Mouse (Mus musculus): ENCODE measurements around the gene Poldip2. TPM values are rescaled to one million over a fixed set of nuclear protein-coding genes. Genes with fewer than 3 reads are reported as not detected.
A peak's percentile ranks its signal among the peaks of the same experiment; 100 is the strongest.

Poldip2 gene
- polyA plus RNA-seq, 1 experiment from 2014 or later = 152 TPM

- no peak for DNase-seq (ENCODE audit: low spot score)
- WGBS = 44% methylated on average over 3 of the region's 3 CpGs
- Histone ChIP-seq H3K27ac (replicated peaks; ENCODE audit: low read depth, low read length) (no peak overlapping the region), H3K4me1 (ENCODE audit: control insufficient read depth, insufficient read depth, low read length) (peaks cover 10% of the 10 kb centered on the region), H3K9me3 (ENCODE audit: control insufficient read depth, low read length) (no peaks in the 10 kb centered on the region), H3K9ac (ENCODE audit: low read depth, low read length) (0 out of 2 replicates have a peak overlapping the region, but pooled peaks have one; percentile 8), H3K4me2 (ENCODE audit: low read depth, low read length) (no peak overlapping the region), H3K4me3 (ENCODE audit: low read depth, low read length) (no peak overlapping the region), H3K36me3 (ENCODE audit: control insufficient read depth, insufficient read depth, low read length) (no peaks in the 10 kb centered on the region), H3K27me3 (replicated peaks; ENCODE audit: control insufficient read depth, insufficient read depth, low read length) (no peaks in the 10 kb centered on the region)
- no peak for ATAC-seq (ENCODE audit: low read depth)
Measured at GRCm38 (mm10) chr11:78467932-78468331, 44.1 kb upstream of the Poldip2 start.

DNA sequence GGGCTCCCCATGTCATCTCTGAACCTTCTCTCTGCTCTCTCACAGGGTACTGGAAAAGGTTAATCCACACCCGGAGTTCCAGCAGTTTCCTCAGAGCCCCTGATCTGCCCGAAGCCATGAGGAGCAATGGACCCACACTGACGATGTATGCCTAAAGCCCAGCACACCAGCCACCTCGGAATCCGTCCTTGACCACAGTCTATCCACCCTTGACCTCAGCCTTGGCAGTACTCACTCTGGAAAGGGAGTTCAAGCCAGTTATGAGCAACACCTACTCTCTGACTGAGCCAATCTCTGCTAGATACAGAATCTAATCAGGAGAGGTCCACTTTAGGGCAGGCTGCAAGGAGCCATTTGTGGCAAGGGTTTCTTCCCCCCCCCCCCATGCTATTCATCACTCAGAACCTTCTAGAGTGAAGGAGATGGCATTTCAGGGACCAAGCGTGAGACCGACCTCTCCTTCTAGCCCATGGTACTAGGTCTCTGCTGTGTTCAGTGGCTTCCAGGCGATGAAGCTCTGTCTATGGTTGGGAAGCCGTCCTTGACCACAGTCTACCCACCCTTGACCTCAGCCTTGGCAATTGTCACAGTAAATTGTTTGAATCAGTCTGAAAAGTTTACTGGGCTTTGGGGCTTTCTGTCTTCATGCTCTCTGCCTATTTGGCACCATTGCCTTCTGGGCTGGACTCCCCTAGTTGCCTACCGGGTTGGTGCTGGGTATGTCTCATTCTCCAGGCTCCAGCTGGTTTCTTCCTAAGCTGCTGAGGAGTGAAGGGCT is 40.5 kb upstream of the Poldip2 start:
- 89% methylated on average over 10 of the region's 10 CpGs for WGBS
- H3K9me3 ChIP-seq (ENCODE audit: control insufficient read depth, low read length) = no peaks in the 10 kb centered on the region
- no peaks in the 10 kb centered on the region for H3K36me3 ChIP-seq (ENCODE audit: control insufficient read depth, insufficient read depth, low read length)
- no peak overlapping the region for H3K27ac ChIP-seq (replicated peaks; ENCODE audit: low read depth, low read length)
- ATAC-seq (ENCODE audit: low read depth) (no peak), DNase-seq (ENCODE audit: low spot score) (no peak)
- H3K27me3 ChIP-seq (replicated peaks; ENCODE audit: control insufficient read depth, insufficient read depth, low read length) = no peaks in the 10 kb centered on the region
- no peak overlapping the region for H3K4me3 ChIP-seq (ENCODE audit: low read depth, low read length)
- peaks cover 1% of the 10 kb centered on the region; the same call in 1 of the 2 replicates for H3K4me1 ChIP-seq (ENCODE audit: control insufficient read depth, insufficient read depth, low read length)
- H3K9ac ChIP-seq (ENCODE audit: low read depth, low read length) = no peak overlapping the region
- no peak overlapping the region for H3K4me2 ChIP-seq (ENCODE audit: low read depth, low read length)

DNA sequence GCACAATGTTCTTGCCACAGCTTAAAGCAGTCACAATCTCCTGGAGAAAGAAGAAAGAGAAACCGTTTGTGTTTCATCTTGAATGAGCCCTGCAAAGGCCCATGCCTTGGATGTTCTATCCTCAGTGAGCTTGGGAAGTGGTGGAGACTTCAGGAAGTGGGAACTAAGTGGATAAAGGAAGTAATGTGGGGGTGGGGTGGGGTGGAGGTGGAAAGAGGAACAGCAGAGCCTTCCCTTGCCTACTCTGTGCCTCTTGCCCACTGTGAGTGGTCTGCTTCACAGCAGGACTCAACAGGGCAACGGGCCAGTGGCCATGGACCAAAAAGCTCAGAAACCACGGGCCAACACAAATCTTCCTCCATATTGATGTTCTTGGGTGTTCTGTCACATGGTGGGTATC is 36.7 kb upstream of the Poldip2 start:
- no peaks in the 10 kb centered on the region for H3K27me3 ChIP-seq (replicated peaks; ENCODE audit: control insufficient read depth, insufficient read depth, low read length)
- H3K27ac ChIP-seq (replicated peaks; ENCODE audit: low read depth, low read length) = no peak overlapping the region
- H3K9ac ChIP-seq (ENCODE audit: low read depth, low read length) = no peak overlapping the region
- H3K4me3 ChIP-seq (ENCODE audit: low read depth, low read length) = no peak overlapping the region
- no peak overlapping the region for H3K4me2 ChIP-seq (ENCODE audit: low read depth, low read length)
- H3K9me3 ChIP-seq (ENCODE audit: control insufficient read depth, low read length) = no peaks in the 10 kb centered on the region
- no peak for ATAC-seq (ENCODE audit: low read depth)
- H3K4me1 ChIP-seq (ENCODE audit: control insufficient read depth, insufficient read depth, low read length) = no peaks in the 10 kb centered on the region
- DNase-seq (ENCODE audit: low spot score) = no peak
- H3K36me3 ChIP-seq (ENCODE audit: control insufficient read depth, insufficient read depth, low read length) = no peaks in the 10 kb centered on the region
- 78% methylated on average over 3 of the region's 3 CpGs for WGBS

DNA sequence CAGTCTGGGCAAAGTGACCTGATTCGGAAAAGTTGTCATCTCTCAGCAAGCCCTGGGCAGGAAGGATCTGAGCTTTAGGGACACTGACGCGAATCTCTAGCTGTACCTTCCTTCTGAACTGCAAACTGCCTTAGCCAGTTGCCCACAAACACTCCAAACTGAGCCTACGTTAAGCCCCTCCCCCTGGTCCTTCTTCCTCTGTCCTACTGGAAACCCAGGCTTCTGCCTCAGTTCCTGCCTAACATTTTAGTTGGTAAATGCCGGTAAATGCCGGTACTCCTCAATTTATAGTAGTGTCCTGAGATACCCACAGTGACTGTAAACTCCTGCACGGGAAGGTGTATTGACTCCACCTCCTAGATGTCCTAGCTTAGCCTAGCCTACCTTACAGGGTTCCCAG is 28.4 kb upstream of the Poldip2 start:
- no peak for ATAC-seq (ENCODE audit: low read depth)
- no peak for DNase-seq (ENCODE audit: low spot score)
- H3K4me3 ChIP-seq (ENCODE audit: low read depth, low read length) = no peak overlapping the region
- no peaks in the 10 kb centered on the region for H3K4me1 ChIP-seq (ENCODE audit: control insufficient read depth, insufficient read depth, low read length)
- H3K4me2 ChIP-seq (ENCODE audit: low read depth, low read length) = no peak overlapping the region
- 62% methylated on average over 7 of the region's 7 CpGs for WGBS
- H3K36me3 ChIP-seq (ENCODE audit: control insufficient read depth, insufficient read depth, low read length) = no peaks in the 10 kb centered on the region
- H3K27me3 ChIP-seq (replicated peaks; ENCODE audit: control insufficient read depth, insufficient read depth, low read length) = peaks cover 22% of the 10 kb centered on the region
- H3K9me3 ChIP-seq (ENCODE audit: control insufficient read depth, low read length) = no peaks in the 10 kb centered on the region
- H3K27ac ChIP-seq (replicated peaks; ENCODE audit: low read depth, low read length) = no peak overlapping the region
- no peak overlapping the region for H3K9ac ChIP-seq (ENCODE audit: low read depth, low read length)

DNA sequence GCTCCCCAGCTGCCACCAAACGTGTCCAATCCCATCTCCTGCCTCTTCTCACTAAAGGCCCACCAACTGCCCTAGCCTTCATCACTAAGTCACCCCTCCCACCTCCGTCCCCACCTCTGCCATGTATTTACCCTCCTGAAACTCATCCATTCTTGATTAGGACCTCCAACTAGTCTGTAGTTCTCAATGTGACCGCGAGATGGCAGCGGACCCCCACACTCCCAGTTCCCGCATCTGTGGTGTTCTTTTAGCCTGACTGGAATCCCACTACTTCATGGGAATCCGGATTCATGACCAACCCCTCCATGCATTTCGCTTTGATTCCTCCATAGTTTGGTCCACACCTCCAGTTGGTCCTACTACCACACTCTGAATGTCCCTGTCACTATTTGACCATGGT is 23.8 kb upstream of the Poldip2 start:
- ATAC-seq (ENCODE audit: low read depth) = no peak; the same call in 1 of the 2 replicates
- H3K27me3 ChIP-seq (replicated peaks; ENCODE audit: control insufficient read depth, insufficient read depth, low read length) = peaks cover 54% of the 10 kb centered on the region
- peak; percentile 40 for DNase-seq (ENCODE audit: low spot score)
- no peaks in the 10 kb centered on the region for H3K36me3 ChIP-seq (ENCODE audit: control insufficient read depth, insufficient read depth, low read length)
- no peak overlapping the region for H3K27ac ChIP-seq (replicated peaks; ENCODE audit: low read depth, low read length)
- H3K4me2 ChIP-seq (ENCODE audit: low read depth, low read length) = no peak overlapping the region
- H3K9ac ChIP-seq (ENCODE audit: low read depth, low read length) = no peak overlapping the region
- H3K4me1 ChIP-seq (ENCODE audit: control insufficient read depth, insufficient read depth, low read length) = no peaks in the 10 kb centered on the region
- WGBS = under 1% methylated on average over 8 of the region's 8 CpGs
- H3K9me3 ChIP-seq (ENCODE audit: control insufficient read depth, low read length) = no peaks in the 10 kb centered on the region
- no peak overlapping the region for H3K4me3 ChIP-seq (ENCODE audit: low read depth, low read length)

- Histone ChIP-seq H3K9ac (ENCODE audit: low read depth, low read length) (0 out of 2 replicates have a peak overlapping the region, but pooled peaks have one; percentile 10), H3K9me3 (ENCODE audit: control insufficient read depth, low read length) (no peaks in the 10 kb centered on the region), H3K4me2 (ENCODE audit: low read depth, low read length) (peak overlapping the region; percentile 49), H3K27me3 (replicated peaks; ENCODE audit: control insufficient read depth, insufficient read depth, low read length) (peaks cover 57% of the 10 kb centered on the region), H3K36me3 (ENCODE audit: control insufficient read depth, insufficient read depth, low read length) (no peaks in the 10 kb centered on the region), H3K4me1 (ENCODE audit: control insufficient read depth, insufficient read depth, low read length) (no peaks in the 10 kb centered on the region), H3K27ac (replicated peaks; ENCODE audit: low read depth, low read length) (no peak overlapping the region), H3K4me3 (ENCODE audit: low read depth, low read length) (peak overlapping the region; percentile 28)
- 12% methylated on average over 34 of the region's 48 CpGs for WGBS
- DNase-seq (ENCODE audit: low spot score) (peak; percentile 59), ATAC-seq (ENCODE audit: low read depth) (peak; percentile 63)
Measured at GRCm38 (mm10) chr11:78490781-78491241, 21.2 kb upstream of the Poldip2 start.

DNA sequence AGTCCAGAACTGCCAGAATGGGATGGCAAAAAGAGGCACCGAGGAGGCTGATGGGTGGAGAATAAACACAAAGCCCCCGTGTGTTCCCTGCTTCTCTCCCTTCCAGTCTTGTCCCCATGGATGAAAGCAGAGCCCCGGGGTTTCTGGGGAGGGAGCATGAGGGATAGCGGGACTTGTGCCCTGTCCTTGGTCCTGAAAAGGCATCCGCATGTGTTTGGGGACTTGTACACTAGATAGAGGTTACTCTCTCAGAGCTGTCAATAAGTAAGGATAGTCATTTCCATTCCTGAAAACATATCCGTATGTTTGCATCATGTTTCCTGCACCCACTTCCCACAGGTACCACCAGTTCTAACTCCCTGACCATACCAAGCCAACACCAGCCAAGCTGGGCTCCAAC is 16.1 kb upstream of the Poldip2 start:
- no peaks in the 10 kb centered on the region for H3K9me3 ChIP-seq (ENCODE audit: control insufficient read depth, low read length)
- no peak overlapping the region for H3K4me2 ChIP-seq (ENCODE audit: low read depth, low read length)
- no peak overlapping the region for H3K27ac ChIP-seq (replicated peaks; ENCODE audit: low read depth, low read length)
- H3K9ac ChIP-seq (ENCODE audit: low read depth, low read length) = no peak overlapping the region
- H3K4me3 ChIP-seq (ENCODE audit: low read depth, low read length) = no peak overlapping the region
- DNase-seq (ENCODE audit: low spot score) = peak; percentile 69
- WGBS = 4% methylated on average over 6 of the region's 6 CpGs
- ATAC-seq (ENCODE audit: low read depth) = no peak
- H3K36me3 ChIP-seq (ENCODE audit: control insufficient read depth, insufficient read depth, low read length) = no peaks in the 10 kb centered on the region
- peaks cover 35% of the 10 kb centered on the region for H3K27me3 ChIP-seq (replicated peaks; ENCODE audit: control insufficient read depth, insufficient read depth, low read length)
- H3K4me1 ChIP-seq (ENCODE audit: control insufficient read depth, insufficient read depth, low read length) = peaks cover 12% of the 10 kb centered on the region; the same call in 1 of the 2 replicates

DNA sequence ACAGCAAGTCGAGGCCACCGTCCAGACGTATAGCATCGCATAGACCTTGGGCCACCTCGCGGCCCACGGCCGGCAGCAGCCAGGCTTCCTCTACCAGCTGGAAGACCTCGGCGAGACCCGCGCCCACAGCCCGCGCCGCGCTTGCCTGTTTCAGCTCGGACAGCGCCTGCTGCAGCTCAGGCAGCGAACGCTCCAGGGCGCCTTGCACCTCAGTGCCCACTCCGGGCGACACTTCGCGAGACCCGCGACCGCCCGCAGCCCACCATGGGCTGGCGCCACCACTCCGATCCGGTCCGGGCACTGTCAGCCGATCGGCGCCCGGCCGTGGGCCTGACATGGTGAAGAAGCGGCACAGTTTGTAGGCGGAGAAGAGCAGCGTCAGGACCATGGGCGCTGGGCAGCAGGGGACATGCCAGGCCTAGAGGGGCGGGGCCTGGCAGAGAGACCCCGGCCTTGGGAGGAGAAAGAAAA is 14.9 kb upstream of the Poldip2 start:
- Histone ChIP-seq H3K27ac (replicated peaks; ENCODE audit: low read depth, low read length) (0 out of 2 replicates have a peak overlapping the region, but pooled peaks have one; percentile 10), H3K4me2 (ENCODE audit: low read depth, low read length) (peak overlapping the region; percentile 97), H3K9me3 (ENCODE audit: control insufficient read depth, low read length) (no peaks in the 10 kb centered on the region), H3K4me1 (ENCODE audit: control insufficient read depth, insufficient read depth, low read length) (peaks cover 12% of the 10 kb centered on the region; the same call in 1 of the 2 replicates), H3K9ac (ENCODE audit: low read depth, low read length) (peak overlapping the region; percentile 60), H3K4me3 (ENCODE audit: low read depth, low read length) (peak overlapping the region; percentile 50), H3K27me3 (replicated peaks; ENCODE audit: control insufficient read depth, insufficient read depth, low read length) (peaks cover 28% of the 10 kb centered on the region), H3K36me3 (ENCODE audit: control insufficient read depth, insufficient read depth, low read length) (no peaks in the 10 kb centered on the region)
- ATAC-seq (ENCODE audit: low read depth) = peak; percentile 50
- DNase-seq (ENCODE audit: low spot score) = peak; percentile 22
- WGBS = under 1% methylated on average over 42 of the region's 44 CpGs

Measured in embryonic facial prominence, embryonic 14.5 days (tissue).